Mouse (Mus musculus): Measurements from ENCODE around the gene Akr1a1.

- no peak for TF ChIP-seq CTCF (IDR thresholded peaks at IDR 0.05)
- peak; percentile 53; the same call in 1 of the 2 replicates for TF ChIP-seq EP300 (IDR thresholded peaks at IDR 0.05)
Measured at GRCm38 (mm10) chr4:116672785-116673184, 21.3 kb upstream of the Akr1a1 start.
